Mouse (Mus musculus): ENCODE measurements around the gene Topbp1. TPM values are rescaled to one million over a fixed set of nuclear protein-coding genes. Genes with fewer than 3 reads are reported as not detected.

Topbp1 gene
- total RNA-seq, 2 experiments from 2014 or later = 204 to 224 TPM

DNA sequence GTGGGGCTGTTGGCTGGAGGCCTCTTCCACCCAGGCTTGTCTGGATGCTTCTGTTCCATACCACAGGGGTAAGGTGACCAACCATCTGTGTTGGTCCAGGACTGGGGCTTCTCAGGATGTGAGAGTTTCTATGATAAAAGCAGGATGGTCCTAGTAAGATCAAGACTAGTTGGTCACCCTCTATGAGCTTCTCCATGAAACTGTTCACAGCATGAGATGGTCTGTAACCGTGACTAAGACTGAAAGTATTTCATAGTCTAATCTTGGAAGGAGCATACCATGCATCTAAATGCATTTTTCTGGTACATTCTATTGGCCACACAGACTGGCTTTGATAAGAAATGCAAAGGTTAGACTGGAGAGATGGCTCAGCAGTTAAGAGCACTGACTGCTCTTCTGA is 78.6 kb downstream of the Topbp1 start:
- ATAC-seq (replicated peaks; ENCODE audit: poor library complexity) = no peak

DNA sequence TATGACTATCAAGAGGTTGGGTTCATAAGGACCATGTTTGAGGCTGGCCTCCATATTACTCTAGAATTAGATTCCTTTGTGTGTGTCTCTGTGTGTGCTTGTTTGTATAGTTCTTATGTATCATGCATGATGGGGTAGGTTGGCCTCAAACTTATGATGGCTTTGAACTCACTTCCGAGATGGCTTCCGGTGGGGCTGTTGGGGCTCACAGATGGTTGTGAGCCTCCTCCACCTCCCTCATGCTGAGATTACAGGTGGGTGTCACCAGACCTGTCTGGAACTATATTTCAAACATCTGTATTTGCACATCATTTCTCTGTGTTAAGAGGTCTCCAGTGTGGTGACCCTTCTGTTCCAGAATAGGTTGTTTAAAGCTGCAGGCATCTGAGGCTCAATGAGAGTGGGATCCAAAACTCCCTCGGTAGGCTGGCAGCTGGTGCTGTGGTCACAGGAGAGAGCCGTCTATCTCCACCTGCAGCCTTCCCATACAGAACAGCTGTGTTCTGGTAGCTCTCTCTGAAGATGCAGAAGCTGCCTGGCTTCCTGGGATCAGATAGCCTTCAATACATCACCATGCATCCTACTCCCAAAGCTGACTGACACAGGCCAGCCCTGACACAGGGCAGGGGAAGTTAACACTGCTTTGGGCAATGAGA is 79.3 kb downstream of the Topbp1 start:
- ATAC-seq (replicated peaks; ENCODE audit: poor library complexity) = no peak

DNA sequence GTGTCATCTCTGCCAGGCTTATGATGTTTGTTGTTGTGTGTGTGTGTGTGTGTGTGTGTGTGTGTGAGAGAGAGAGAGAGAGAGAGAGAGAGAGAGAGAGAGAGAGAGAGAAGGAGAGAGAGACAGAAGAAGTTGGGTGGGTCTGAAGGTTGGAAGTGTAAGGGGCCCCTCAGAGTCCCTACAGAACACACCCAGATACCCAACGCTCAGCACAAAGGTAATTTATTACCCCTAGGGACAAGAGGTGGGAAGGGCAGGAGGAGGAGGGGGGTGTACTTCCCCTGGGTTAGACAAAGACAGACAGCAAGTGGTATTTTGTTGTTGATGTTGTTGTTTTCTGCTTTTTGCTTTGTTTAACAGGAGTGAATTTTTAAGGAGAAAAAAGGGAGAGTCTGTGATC is 80.6 kb downstream of the Topbp1 start:
- no peak for ATAC-seq (replicated peaks; ENCODE audit: poor library complexity)

DNA sequence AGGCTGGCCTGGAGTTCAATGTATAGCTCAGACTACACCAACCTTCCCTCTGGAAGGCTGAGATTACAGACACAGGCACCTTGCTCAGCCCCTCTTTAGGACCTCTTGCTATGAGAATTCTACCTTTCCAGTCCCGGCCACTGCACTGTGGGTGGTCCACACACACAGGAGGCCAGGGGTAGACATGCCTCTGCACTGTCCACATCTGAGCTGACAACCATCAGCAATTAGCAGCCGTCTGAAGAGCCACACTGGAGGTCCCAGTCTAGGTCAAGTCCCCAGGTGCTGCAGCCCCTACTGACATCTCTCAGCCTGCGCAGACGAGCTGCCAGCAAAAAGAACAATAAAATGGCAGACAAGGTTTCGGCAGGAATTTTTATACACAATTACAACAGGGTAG is 81.6 kb downstream of the Topbp1 start:
- no peak for ATAC-seq (replicated peaks; ENCODE audit: poor library complexity)

DNA sequence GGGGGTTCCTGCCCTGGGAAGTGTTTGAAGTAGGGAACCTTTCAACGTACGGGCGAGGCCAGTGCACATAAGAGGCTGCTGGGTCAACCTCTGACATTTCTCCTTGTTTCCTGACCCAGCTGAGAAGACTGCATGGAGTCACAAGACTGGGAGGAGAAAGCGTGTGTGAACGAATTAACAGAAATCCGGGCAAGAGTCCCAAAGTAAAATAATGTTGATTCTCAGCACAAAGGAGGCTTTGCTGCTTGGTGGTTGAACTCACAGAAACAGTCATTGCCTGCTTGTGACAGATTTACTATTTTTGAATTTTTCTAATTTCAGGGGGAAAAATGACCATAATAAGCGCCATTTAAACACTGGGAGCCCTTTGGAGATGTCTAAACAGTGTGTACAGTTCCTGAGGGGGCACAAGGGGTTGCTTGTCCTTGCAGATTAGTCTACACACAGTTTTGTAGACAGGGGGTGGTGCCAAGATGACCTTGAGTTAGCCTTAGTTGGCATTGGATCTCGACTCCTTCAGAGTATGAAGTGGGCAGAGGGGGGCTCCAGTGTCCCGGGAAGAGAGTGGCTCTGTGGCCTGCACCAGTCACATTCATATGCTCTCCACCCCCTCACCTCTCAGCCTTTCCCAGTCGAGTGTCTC is 82.1 kb downstream of the Topbp1 start:
- no peak for ATAC-seq (replicated peaks; ENCODE audit: poor library complexity)

DNA sequence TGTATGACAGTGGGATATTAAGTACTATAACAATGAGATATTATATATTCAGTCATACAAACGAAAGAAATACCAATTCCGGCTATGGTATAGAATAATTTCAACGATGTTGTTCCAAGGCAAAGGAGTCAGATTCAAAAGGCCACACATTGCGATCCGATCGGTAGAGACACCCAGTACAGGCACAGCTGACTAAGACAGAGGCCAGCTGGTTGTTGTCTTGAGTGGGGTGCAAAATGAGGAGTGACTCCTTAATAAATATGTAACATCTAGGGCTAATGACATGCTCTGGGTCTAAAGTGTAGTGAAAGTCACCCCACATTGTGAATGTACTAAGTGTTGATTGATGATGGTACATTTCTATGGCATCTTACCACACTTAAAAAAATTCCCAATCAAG is 84.2 kb downstream of the Topbp1 start:
- no peak for ATAC-seq (replicated peaks; ENCODE audit: poor library complexity)

DNA sequence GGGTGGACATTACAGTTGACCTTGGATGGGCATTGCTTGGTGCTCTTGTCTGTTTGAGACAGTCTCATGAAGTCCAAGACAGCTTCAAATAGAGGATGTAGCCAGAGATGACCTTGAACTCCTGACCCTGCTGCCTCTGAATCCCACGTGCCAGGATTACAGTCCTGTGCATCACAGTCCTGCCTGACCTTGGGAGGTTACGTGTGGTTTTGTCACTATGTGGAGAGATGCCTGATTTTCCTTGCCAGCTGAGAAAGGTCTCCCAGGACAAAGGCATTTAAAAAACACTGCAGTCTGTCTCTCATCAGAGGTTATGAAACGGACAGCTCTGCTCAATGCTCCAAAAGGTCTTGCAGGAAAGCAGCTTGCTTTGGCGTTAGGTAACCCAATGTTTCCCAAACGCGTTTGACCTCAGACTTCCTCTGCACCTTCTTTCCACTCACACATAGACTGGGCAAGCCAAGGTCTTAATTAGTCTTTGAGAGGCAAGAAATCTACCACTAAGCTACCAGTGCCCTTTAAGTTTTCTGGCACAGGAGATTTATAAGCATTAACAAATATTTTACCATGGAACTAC is 86.9 kb downstream of the Topbp1 start:
- ATAC-seq (replicated peaks; ENCODE audit: poor library complexity) = peak; percentile 80

DNA sequence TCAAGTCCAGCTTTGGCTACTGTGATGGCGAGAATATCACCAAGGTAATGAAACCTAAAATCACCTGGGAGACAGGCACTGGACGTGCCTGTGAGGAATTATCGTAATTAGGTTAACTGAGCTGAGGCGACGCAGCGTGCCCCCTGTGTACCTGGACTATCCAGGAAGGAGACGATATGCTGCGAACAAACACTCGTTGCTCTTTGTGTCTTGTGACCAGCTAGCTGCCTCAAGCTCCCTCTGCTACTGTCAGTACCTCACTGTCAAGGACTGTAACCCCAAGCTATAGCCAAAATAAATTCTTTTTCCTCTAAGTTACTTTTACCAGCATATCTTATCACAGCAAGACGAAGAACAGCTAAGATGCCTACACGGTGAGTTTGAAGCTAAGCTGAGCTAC is 88.2 kb downstream of the Topbp1 start:
- no peak for ATAC-seq (replicated peaks; ENCODE audit: poor library complexity)

DNA sequence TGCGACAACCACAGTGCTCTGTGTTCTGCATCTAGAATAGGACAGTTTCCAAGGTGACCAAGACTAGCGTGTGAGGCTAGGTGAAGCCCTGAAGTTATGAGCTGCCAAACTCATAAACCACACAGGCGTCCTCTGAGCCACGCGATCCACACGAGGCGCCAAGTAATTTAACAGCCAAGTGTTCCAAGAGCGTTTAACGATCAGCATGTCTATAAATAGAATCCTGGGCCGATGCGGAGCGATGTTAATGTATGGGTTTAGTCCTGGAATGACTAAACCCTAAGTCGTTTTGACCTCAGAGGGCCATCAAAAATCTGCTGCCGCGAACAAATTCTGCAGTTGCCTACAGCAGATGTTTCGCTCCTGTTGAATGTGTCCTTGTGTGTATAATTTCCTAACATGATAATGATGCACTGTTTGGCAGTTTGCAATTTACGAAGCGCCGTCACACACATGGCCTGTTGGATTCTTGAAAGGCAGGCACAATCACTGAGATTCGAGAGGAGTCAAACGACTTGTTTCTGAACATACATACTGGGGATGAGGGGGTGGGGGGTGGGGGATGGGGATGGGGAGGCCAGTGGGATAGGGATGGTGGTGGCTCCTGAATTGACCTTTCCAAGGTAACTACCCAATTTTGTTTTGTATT is 93.6 kb downstream of the Topbp1 start:
- ATAC-seq (replicated peaks; ENCODE audit: poor library complexity) = no peak

Other genes starting within 250 kb of the Topbp1 start
- gene Rab6b, start 193.4 kb upstream of the Topbp1 start, total RNA-seq (2015) = 0.51 and 0.64 TPM in 2 replicates
- 0.04 and 0.10 TPM in 2 replicates for gene Rab6b, start 193.4 kb upstream of the Topbp1 start, total RNA-seq (2017)
- 21.2 and 25.4 TPM in 2 replicates for gene Srprb, start 103.1 kb upstream of the Topbp1 start, total RNA-seq (2015)
- 19.3 and 23.8 TPM in 2 replicates for gene Srprb, start 103.1 kb upstream of the Topbp1 start, total RNA-seq (2017)
- not detected in 2 replicates for gene Gm20425, start 74.9 kb upstream of the Topbp1 start, total RNA-seq (2015)
- gene Gm20425, start 74.9 kb upstream of the Topbp1 start, total RNA-seq (2017) = 5.2 TPM in 1 of 2 replicates, not detected in the other
- 108 and 152 TPM in 2 replicates for gene Trf, start 74.8 kb upstream of the Topbp1 start, total RNA-seq (2015)
- gene Trf, start 74.8 kb upstream of the Topbp1 start, total RNA-seq (2017) = 62.9 and 87.2 TPM in 2 replicates
- 0.34 and 1.1 TPM in 2 replicates for gene 1300017J02Rik, start 133 bp upstream of the Topbp1 start, total RNA-seq (2015)
- gene 1300017J02Rik, start 133 bp upstream of the Topbp1 start, total RNA-seq (2017) = 1.1 and 1.7 TPM in 2 replicates
- gene Cdv3, start 60.6 kb downstream of the Topbp1 start, total RNA-seq (2015) = 110 and 111 TPM in 2 replicates
- 154 and 193 TPM in 2 replicates for gene Cdv3, start 60.6 kb downstream of the Topbp1 start, total RNA-seq (2017)
- 0.69 TPM in 1 of 2 replicates, not detected in the other for gene Bfsp2, start 175.2 kb downstream of the Topbp1 start, total RNA-seq (2015)
- 0.62 and 2.1 TPM in 2 replicates for gene Bfsp2, start 175.2 kb downstream of the Topbp1 start, total RNA-seq (2017)